Mouse (Mus musculus) hindlimb bud, embryonic 11.5 days (tissue): ENCODE data around the gene Ltbp2.

ENCODE experiments used
- DNase-seq: peaks from one replicate; pipeline ENCODE4 v3.0.0-alpha.2; 2012; ENCODE audit warnings: low read depth, low spot score; ENCODE audit errors: extremely low spot score

Gene Ltbp2

DNA sequence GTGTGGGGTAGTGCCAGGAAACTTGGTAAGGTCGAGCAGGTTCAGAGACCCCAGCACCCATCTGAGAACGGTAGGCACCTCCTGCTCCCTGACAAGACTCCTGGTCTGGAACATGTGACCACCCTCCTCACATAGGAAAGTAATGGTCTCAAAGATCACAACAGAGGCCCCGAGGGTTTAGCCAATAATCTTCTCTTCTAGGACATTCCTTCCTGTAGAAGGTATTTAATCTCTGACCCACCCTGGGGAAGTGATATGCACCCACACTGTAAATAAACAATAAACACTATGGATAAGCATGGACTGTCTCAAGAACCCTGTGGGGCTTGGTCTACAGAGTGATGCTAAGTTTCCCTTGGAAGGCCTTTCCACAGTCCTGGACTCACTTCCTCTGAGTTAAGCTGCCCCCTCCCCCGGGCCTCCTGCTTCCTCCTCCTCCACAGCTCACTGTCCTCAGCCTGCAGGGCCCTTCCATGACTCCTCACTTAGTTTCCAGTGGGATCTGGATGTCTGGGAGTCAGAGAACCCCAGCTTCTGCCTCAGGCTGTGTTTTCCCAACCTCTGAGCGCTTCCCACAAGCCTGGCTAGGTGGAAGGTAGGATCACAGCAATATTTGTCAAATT lies 110.1 kb downstream of the Ltbp2 start:
- DNase-seq, result no peak

DNA sequence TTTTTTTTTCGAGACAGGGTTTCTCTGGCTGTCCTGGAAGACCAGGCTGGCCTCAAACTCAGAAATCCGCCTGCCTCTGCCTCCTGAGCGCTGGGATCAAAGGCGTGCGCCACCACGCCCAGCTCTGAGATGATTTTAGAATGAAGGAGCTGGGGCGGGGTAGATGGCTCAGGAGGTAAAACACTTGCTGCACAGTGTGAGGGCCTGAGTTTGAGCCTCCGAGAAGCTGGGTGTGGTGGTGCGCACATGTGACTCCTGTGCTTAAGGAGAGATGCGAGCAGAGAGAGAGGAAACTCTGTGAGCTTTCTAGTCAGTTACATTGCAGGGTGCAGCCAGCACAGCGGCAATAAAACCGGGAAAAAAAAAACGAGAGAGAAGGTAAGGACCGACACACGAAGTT lies 110.8 kb downstream of the Ltbp2 start:
- DNase-seq, result no peak

DNA sequence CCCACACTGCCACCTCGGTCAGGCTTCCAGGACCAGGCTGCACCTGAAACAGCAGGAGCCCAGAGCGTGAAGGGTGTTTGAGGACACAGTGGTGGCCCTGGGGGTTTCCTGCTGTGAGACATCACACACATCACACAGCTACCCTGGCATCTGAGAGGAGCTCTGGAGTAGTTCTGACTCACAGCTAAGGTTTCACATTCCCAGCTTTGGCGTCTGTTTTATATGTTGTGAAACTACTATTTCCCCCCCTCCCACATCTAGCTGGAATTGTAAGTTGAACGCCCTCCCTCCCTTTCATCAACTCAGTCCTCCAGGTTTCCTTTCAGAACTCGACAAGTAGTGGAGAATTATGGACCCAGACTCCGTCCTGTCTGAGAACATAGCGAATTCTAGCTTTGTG lies 111.6 kb downstream of the Ltbp2 start:
- DNase-seq, result no peak

DNA sequence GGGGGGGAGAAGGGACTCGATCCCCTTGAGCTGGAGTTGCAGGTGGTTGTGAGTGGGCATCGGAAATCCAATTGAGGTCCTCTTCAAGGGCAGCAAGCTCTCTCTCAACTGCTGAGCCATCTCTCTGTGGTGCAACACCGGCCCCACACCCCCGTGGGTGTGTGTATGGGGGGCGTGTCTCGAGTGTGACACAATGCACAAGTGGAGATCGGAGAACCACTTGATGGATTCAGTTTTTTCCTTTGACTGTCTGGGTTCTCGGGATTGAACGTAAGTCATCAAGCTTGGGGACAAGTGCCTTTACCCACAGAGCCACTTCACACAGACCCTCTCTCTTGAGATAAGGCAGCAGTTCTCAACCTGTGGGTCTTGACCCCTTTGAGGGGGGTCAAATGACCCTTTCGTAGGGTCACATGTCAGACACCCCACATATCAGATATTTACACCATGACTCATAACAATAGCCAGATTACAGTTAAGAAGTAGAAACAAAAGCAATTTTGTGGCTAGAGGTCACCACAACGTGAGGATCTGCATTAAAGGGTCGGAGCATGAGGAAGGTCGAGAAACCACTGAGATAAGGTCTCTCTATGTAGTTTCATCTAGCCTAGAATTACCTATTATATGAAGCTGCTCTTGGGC lies 112.6 kb downstream of the Ltbp2 start:
- no peak for DNase-seq

DNA sequence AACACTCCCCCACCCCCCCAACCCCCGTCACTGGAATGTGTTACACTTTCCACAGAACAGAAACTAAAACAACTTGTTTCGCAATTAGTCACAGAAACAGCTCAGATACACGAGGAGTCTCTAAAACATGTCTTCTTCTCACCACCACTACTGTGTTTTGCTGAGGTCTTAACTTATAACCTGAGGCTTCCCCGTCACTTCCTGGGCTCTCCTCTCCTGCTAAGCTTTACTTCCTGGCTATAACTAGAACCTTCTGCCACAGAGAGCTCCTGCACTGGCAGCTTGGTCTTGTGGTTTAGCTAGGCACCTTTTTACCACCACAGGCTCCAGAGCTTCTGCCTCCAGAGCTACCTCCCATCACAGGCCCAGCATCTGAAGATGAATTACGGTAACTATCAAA lies 113.8 kb downstream of the Ltbp2 start:
- no peak for DNase-seq

DNA sequence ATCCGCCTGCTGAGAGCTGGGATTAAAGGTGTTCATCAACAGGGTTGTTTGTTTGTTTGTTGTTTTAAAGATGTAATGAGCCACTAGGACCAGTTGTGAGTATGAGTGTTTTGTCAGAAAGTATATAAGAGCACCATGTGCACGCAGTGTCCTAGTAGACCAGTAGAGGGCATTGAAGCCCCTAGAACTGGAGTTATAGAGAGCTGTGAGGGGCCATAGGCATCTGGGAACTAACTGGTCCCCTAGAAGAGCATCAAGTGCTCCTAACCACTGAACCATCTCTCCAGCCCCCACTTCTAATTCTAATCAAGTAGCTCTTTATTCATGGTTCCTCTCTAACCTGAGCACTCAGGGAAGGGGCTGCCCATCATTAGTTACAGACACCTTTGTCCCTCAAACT lies 117.3 kb downstream of the Ltbp2 start:
- DNase-seq, result no peak

DNA sequence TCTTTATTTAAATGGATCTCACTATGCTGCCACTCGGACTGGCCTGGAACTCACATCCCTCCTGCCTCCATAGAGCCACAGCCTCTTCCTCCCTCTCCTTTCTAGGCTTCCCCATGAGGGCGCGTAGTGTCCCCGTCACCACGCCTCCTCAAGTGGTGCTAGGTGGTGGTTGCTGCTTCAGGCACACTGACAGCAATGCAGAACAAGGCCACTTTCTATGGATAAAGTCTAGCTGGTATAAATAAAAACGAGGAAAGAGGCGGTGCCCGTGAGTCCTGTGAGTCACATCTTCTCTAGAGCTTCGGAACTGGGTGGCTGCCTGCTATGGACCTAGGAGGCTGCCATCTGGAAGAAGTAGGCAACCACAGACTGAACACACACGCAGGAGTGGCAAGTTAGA lies 120.3 kb downstream of the Ltbp2 start:
- no peak for DNase-seq

DNA sequence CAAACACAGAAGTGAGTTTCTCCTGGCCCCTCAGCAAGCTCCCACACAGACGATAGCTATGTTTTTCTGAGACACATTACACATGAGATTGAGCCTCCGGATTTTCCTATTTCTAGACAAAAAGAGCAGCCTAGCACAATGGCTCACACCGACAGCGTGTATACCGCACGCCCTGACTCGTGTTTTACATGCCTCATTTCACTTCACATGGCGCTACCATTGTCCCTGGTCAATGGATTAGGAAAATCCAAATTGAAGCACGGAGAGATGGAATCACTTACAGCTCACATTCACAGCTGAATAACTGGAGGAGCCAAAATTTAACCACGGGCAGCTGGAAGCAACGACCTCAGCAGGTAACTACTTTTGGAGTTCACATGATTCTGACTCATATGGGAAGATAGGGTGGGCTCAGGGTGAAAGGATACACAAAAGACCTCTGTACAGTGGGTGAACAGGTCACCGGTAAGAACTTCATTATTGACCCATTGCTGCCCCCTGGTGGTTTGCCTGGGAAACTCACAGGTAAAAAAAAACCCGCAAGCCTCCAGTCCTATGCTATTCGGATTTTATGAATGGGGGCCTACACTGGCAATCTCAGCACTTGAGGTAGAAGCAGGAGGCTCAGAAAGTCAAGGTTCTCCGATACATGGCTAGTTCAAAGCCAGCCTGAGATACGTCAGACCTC lies 121.2 kb downstream of the Ltbp2 start:
- DNase-seq, result no peak

DNA sequence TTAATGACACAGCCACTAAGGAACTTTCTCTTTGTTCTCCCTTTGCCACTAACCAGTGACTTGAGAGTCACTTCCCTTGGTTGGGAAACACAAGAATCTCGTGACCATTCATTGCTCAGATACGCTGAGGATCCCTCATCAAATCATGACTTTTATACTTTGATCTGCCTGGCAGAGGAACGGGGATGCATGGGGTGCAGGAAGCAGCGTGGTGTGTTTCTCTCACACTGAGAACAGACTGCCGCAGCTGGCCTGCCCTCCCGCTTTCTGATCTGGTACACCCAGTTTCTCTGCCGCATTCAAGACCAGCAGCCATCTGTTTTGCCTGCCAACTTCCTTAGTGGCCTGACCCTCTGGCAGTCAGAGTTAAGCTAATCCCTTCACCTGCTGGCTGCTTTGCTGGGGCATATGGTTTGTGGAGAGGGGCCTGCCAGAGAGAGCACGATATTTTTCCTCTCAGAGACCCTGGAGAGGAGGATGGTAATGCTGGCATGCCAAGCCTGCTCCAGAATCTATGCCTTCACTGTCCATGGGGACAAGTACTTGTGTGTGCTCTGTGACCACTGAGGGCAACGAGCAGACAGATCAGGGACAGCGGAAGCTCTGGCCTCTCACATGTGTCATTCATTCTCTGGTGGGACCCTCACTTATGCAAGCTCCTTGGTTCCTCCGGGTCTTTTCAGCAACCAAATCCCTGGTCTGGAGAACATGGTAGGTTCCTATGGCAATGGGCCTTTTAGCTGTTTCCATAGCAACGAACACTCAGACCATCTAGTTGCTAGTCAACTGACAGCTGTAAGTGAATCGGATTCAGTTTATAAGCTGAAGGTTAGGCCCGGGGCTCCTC lies 124.0 kb downstream of the Ltbp2 start:
- no peak for DNase-seq

DNA sequence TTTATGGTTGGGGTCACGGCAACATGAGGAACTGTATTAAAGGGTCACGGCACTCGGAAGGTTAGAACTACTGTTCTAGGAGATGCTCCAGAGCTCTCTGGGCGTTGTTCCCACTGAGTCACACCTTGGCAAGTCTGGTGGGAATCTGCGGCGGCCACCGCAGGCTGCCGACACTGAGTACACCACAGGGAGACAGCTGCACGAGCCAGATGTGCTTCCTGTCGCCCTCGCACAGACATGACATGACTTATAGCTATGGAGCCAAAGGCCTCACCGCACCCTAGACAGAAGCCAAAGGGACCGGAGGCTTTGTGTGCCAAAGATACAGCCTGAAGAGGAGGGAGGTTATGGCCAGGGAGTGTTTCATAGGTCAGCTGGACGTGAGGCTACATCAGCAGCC lies 125.7 kb downstream of the Ltbp2 start:
- DNase-seq, result no peak

DNA sequence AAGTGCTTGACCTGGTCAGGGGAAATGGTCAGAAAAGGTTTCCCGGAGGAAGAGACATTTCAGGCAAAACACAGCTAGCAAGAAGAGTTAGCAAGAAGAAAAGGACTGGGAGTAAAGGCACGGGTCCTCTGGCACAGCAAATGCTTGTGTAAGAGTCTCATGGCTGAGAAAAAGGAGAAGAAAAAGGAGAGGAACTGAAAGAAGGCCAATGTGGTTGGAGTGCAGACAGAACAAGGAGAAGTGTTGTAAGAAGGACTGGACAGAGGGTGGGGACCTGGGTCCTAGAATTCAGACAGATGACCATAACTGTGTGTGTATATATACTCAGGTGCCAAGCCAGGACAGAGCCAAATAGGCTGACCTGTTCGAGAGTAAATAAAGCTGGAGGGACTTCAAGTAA lies 128.2 kb downstream of the Ltbp2 start:
- no peak for DNase-seq

DNA sequence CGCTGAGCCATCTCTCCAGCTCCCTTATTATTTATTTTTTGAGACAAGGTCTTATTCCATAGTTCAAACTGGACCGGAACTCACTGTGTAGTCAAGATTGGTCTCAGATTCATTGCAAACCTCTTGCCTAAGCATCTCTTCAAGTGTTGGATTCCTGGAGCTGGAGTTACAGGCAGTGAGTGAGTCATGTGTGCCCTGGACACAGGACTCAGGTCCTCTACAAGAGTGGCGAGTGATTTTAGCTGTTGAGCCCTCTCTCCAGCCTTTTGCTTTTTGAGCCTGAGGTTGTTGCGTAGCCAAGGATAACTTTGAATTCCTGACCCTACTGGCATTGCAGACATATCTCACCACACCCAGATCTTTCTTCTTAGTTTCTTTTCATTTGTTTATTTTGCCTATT lies 130.6 kb downstream of the Ltbp2 start:
- no peak for DNase-seq

DNA sequence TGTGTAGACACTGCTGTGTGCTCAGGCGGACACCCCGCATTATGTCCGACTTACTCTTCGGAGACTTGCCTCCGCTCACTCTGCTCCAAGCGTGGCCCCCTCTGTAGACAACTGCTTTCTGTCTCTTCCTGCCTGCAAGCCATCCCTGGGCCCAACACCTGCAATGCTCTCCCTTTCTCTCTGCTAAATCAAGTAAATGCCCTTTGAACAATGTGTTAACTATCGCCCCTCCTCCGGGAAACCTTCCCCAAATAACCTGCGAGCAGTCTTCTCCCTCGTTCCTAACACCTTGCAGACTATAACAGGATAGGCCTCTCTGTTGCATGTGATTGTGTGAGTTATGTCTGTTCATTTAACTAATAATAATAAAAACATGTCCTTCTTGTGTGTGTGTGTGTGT lies 132.8 kb downstream of the Ltbp2 start:
- no peak for DNase-seq

DNA sequence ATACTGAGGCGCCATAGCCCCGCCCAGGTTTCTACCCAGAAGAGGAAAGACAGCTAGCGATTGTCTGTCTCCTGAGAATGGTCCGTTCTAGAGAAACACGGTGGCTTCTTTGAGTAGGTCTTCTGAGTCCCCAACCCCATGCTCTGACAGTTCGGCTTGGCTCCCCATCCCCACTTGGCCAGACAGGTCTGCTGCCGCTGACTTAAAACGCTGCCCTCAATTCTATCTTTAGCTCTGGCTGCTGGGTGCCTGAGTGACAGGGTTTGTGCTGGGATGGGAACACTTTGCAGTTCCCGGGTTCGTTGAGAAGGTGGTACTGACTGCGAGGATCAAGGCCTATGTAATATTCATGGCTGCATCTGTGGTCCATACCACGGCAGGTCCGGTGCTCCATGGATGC lies 143.0 kb downstream of the Ltbp2 start:
- no peak for DNase-seq
